Mouse (Mus musculus) spleen, adult 2 months (tissue): Measurements from ENCODE around the gene Ddrgk1.

Experiments
- CTCF ChIP-seq: fragments of 200-500 bp; IDR thresholded peaks from 2 replicates; pipeline ENCODE4 v1.5.1; 2011; ENCODE audit warnings: mild to moderate bottlenecking, inconsistent platforms; ENCODE audit not compliant: insufficient read depth, insufficient read length, insufficient replicate concordance; ENCODE audit errors: extremely low read depth
- POLR2A ChIP-seq: fragments of 200-500 bp; IDR thresholded peaks from 2 replicates; pipeline ENCODE4 v1.6.1; 2011; ENCODE audit warnings: low read depth, low read length, inconsistent platforms

GRCm38 (mm10) chr2:130693563-130693962, 29.1 kb upstream of the Ddrgk1 start:
- TF ChIP-seq CTCF, result no peak
- no peak for TF ChIP-seq POLR2A
